Mouse (Mus musculus): ENCODE measurements around the gene Fam50a. TPM values are rescaled to one million over a fixed set of nuclear protein-coding genes. Genes with fewer than 3 reads are reported as not detected.

The Fam50a gene
- polyA plus RNA-seq, 1 experiment from 2014 or later = 60.0 TPM

- ATAC-seq = no peak
- H3K4me1 ChIP-seq (replicated peaks) = no peaks in the 10 kb centered on the region
- H3K9me3 ChIP-seq = no peaks in the 10 kb centered on the region
- no peak overlapping the region for H3K4me2 ChIP-seq (replicated peaks)
- H3K27me3 ChIP-seq (replicated peaks) = no peaks in the 10 kb centered on the region
- 35% methylated on average over 11 of the region's 11 CpGs for WGBS
- H3K36me3 ChIP-seq = no peaks in the 10 kb centered on the region
- H3K4me3 ChIP-seq (replicated peaks) = no peak overlapping the region
- H3K27ac ChIP-seq = no peak overlapping the region
- H3K9ac ChIP-seq = no peak overlapping the region
These were observed 46.3 kb downstream of the Fam50a start for GRCm38 (mm10) chrX:74359171-74359570.

- WGBS = 57% methylated on average over 10 of the region's 10 CpGs
These were observed 54.7 kb downstream of the Fam50a start for GRCm38 (mm10) chrX:74367512-74367911.

GRCm38 (mm10) chrX:74368209-74368909 is 55.5 kb downstream of the Fam50a start:
- H3K9me3 ChIP-seq = no peaks in the 10 kb centered on the region
- H3K36me3 ChIP-seq = no peaks in the 10 kb centered on the region
- H3K9ac ChIP-seq = peak overlapping the region; percentile 68
- peak; percentile 88 for ATAC-seq
- peak overlapping the region; percentile 55 for H3K4me3 ChIP-seq (replicated peaks)
- H3K27me3 ChIP-seq (replicated peaks) = no peaks in the 10 kb centered on the region
- no peaks in the 10 kb centered on the region for H3K4me1 ChIP-seq (replicated peaks)
- H3K4me2 ChIP-seq (replicated peaks) = peak overlapping the region; percentile 57
- H3K27ac ChIP-seq = peak overlapping the region; percentile 39
- WGBS = 16% methylated on average over 47 of the region's 49 CpGs

More at GRCm38 (mm10) chrX:74367512-74367911, 54.7 kb downstream of the Fam50a start:
- Histone ChIP-seq H3K4me3 (replicated peaks) (peak overlapping the region; percentile 55), H3K9ac (peak overlapping the region; percentile 68), H3K27ac (no peak overlapping the region), H3K9me3 (no peaks in the 10 kb centered on the region), H3K4me1 (replicated peaks) (no peaks in the 10 kb centered on the region), H3K27me3 (replicated peaks) (no peaks in the 10 kb centered on the region), H3K4me2 (replicated peaks) (peak overlapping the region; percentile 57), H3K36me3 (no peaks in the 10 kb centered on the region)
- ATAC-seq = no peak

Other genes starting within 250 kb of the Fam50a start
- not detected in 2 replicates for gene Opn1mw, start 185.6 kb upstream of the Fam50a start, polyA plus RNA-seq (2015; fragmentation: Nextera tagmentation; extraction: Ambion mirVana)
- 10.7 and 10.9 TPM in 2 replicates for gene Mecp2, start 177.7 kb upstream of the Fam50a start, polyA plus RNA-seq (2015; fragmentation: Nextera tagmentation; extraction: Ambion mirVana)
- not detected in 2 replicates for gene Tex28, start 145.2 kb upstream of the Fam50a start, polyA plus RNA-seq (2015; fragmentation: Nextera tagmentation; extraction: Ambion mirVana)
- gene Tktl1, start 135.8 kb upstream of the Fam50a start, polyA plus RNA-seq (2015; fragmentation: Nextera tagmentation; extraction: Ambion mirVana) = not detected in 2 replicates
- gene Flna, start 63.2 kb upstream of the Fam50a start, polyA plus RNA-seq (2015; fragmentation: Nextera tagmentation; extraction: Ambion mirVana) = 274 and 316 TPM in 2 replicates
- 21.7 and 25.7 TPM in 2 replicates for gene Emd, start 58.3 kb upstream of the Fam50a start, polyA plus RNA-seq (2015; fragmentation: Nextera tagmentation; extraction: Ambion mirVana)
- 818 and 879 TPM in 2 replicates for gene Rpl10, start 42.2 kb upstream of the Fam50a start, polyA plus RNA-seq (2015; fragmentation: Nextera tagmentation; extraction: Ambion mirVana)
- 74.9 and 81.1 TPM in 2 replicates for gene Taz, start 31.1 kb upstream of the Fam50a start, polyA plus RNA-seq (2015; fragmentation: Nextera tagmentation; extraction: Ambion mirVana)
- gene Dnase1l1, start 30.7 kb upstream of the Fam50a start, polyA plus RNA-seq (2015; fragmentation: Nextera tagmentation; extraction: Ambion mirVana) = 11.0 TPM in 2 replicates
- gene Atp6ap1, start 15.9 kb upstream of the Fam50a start, polyA plus RNA-seq (2015; fragmentation: Nextera tagmentation; extraction: Ambion mirVana) = 120 and 126 TPM in 2 replicates
- 158 and 168 TPM in 2 replicates for gene Gdi1, start 8.0 kb upstream of the Fam50a start, polyA plus RNA-seq (2015; fragmentation: Nextera tagmentation; extraction: Ambion mirVana)
- gene Plxna3, start 16.0 kb downstream of the Fam50a start, polyA plus RNA-seq (2015; fragmentation: Nextera tagmentation; extraction: Ambion mirVana) = 7.3 and 8.5 TPM in 2 replicates
- 91.5 and 104 TPM in 2 replicates for gene Lage3, start 40.6 kb downstream of the Fam50a start, polyA plus RNA-seq (2015; fragmentation: Nextera tagmentation; extraction: Ambion mirVana)
- 65.1 and 66.8 TPM in 2 replicates for gene Ubl4a, start 60.2 kb downstream of the Fam50a start, polyA plus RNA-seq (2015; fragmentation: Nextera tagmentation; extraction: Ambion mirVana)
- gene Slc10a3, start 60.3 kb downstream of the Fam50a start, polyA plus RNA-seq (2015; fragmentation: Nextera tagmentation; extraction: Ambion mirVana) = 15.9 and 16.6 TPM in 2 replicates
- 29.5 and 32.0 TPM in 2 replicates for gene Fam3a, start 80.2 kb downstream of the Fam50a start, polyA plus RNA-seq (2015; fragmentation: Nextera tagmentation; extraction: Ambion mirVana)
- 18.4 and 19.7 TPM in 2 replicates for gene Ikbkg, start 80.3 kb downstream of the Fam50a start, polyA plus RNA-seq (2015; fragmentation: Nextera tagmentation; extraction: Ambion mirVana)
- gene G6pdx, start 116.2 kb downstream of the Fam50a start, polyA plus RNA-seq (2015; fragmentation: Nextera tagmentation; extraction: Ambion mirVana) = 45.9 and 46.3 TPM in 2 replicates
- not detected in 2 replicates for gene Gm6880, start 168.4 kb downstream of the Fam50a start, polyA plus RNA-seq (2015; fragmentation: Nextera tagmentation; extraction: Ambion mirVana)

Data from intestine, embryonic 15.5 days (tissue).